Mouse (Mus musculus) brain, embryonic 14.5 days (tissue): ENCODE measurements around the gene Cwf19l1.

Source experiments
- CTCF ChIP-seq: fragments of 200-500 bp; IDR thresholded peaks from 2 replicates; pipeline ENCODE4 v1.5.1; 2012; ENCODE audit warnings: inconsistent platforms, mild to moderate bottlenecking, moderate library complexity, borderline replicate concordance; ENCODE audit not compliant: insufficient read depth, insufficient read length; ENCODE audit errors: extremely low read depth
- POLR2A ChIP-seq: fragments of 200-500 bp; IDR thresholded peaks from 2 replicates; pipeline ENCODE4 v1.6.1; 2012; ENCODE audit warnings: mild to moderate bottlenecking, inconsistent platforms, borderline replicate concordance; ENCODE audit not compliant: poor library complexity, insufficient read depth, insufficient read length, severe bottlenecking; ENCODE audit errors: extremely low read depth

DNA sequence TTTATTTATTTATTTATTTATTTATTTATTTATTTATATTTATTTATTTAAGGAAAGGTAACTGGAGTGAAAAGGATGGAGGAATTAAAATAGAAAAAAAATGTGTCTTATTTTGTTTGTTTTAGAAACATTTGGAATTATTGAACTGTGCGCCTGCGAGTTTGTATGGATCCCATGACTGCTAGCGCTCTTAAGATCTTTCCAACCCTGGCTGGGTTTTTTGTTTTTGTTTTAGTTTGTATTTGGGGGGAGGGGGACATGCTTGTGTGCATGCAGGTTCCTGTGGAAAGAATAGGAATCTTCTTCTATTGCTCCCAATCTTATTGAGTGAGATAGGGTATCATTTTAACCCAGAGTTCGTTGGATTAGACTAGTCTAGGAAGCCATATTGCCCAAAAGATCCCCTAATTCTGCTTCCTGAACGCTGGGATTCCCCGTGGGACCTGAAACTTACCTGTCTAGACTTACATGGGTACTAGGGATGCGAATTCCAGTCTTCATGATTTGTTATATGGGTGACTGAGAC is 347 bp upstream of the Cwf19l1 start:
- TF ChIP-seq CTCF (no peak), POLR2A (no peak)
